Comparison of ENCODE assay signal across 8 mouse cellular contexts in the genomic region with DNA sequence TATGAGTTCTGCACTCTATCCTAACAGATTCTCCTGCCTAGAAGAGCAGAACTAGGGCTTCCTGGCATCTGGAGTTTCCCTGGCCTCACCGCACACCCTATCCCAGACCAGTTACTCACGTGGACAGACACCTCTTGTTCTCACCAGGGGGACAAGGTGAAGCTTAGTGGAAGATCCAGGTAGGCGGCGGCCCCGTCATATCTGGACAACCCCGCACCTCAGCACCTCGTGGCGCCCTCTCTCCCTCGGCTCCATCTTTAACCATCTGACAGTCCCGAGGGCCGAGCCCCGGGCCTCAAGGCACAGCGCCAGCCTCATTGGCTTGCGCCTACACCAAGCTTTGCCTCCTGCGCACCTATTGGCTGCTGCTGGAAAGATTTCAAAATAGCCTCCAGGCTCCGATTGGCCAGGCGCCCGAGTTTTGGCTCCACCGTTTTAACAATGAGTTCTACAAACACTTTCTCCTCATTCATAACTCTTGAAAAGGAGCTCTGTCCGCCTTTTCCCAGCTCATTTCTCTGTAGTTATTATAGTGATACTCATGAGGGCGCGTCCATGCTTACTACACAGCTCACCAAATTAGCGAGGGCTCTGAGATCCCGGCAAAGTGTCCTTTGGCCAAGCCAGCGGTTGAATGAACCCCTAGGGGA. TPM values are rescaled to one million over a fixed set of nuclear protein-coding genes. Genes with fewer than 3 reads are reported as not detected.
A peak's percentile ranks its signal among the peaks of the same experiment; 100 is the strongest.
DNase-seq lines count a peak whose midpoint lies in the region; ATAC-seq and TF ChIP-seq lines count a peak whose summit lies in the region.

2610318N02Rik (minus strand) TSS at position 297 of the 650 bp plus-strand sequence.

- peak within 1 kb of the TSS; percentile 78 for H3K4me2 ChIP-seq in embryonic facial prominence, embryonic 13.5 days
- peak within 1 kb of the TSS; percentile 87 for H3K4me2 ChIP-seq in heart, embryonic 12.5 days
- peak within 1 kb of the TSS; percentile 81 for H3K4me2 ChIP-seq in kidney, embryonic 15.5 days
- H3K4me2 ChIP-seq in liver, embryonic 12.5 days = peak within 1 kb of the TSS; percentile 83
- peak within 1 kb of the TSS; percentile 83 for H3K4me2 ChIP-seq in myocyte (ENCODE audit: low read depth)

- H3K36me3 ChIP-seq in C2C12 (ENCODE audit: control insufficient read depth, insufficient read depth) (peaks cover 23% of the 10 kb centered on the region), myocyte (ENCODE audit: control insufficient read depth, insufficient read depth) (no peaks in the 10 kb centered on the region)
- peaks cover 31% of the 10 kb centered on the region for H3K36me3 ChIP-seq in embryonic facial prominence, embryonic 13.5 days
- peaks cover 29% of the 10 kb centered on the region for H3K36me3 ChIP-seq in heart, embryonic 12.5 days
- peaks cover 31% of the 10 kb centered on the region for H3K36me3 ChIP-seq in kidney, embryonic 15.5 days
- peaks cover 40% of the 10 kb centered on the region for H3K36me3 ChIP-seq in liver, embryonic 12.5 days
- no peaks in the 10 kb centered on the region for H3K36me3 ChIP-seq in splenic B cell, adult 2 months (ENCODE audit: control insufficient read depth, insufficient read depth, low read length, poor library complexity, severe bottlenecking)

- DNase-seq in adrenal gland, postnatal 36 days = peak; percentile 88
- DNase-seq in splenic B cell, adult 2 months (ENCODE audit: low read depth, low spot score) = peak; percentile 78

- peaks cover 21% of the 10 kb centered on the region for H3K79me2 ChIP-seq in C2C12 (ENCODE audit: control insufficient read depth, insufficient read depth)
- H3K79me2 ChIP-seq in myocyte (ENCODE audit: control insufficient read depth, insufficient read depth) = no peaks in the 10 kb centered on the region

- peak within 1 kb of the TSS; percentile 95 for H3ac ChIP-seq in C2C12 (ENCODE audit: control insufficient read depth, insufficient read length, low read depth)
- H3ac ChIP-seq in myocyte (ENCODE audit: control insufficient read depth, insufficient read length) = no peak within 1 kb of the TSS

- WGBS in embryonic facial prominence, embryonic 13.5 days = 0% methylated on average over 25 of the region's 25 CpGs
- WGBS in heart, embryonic 12.5 days = under 1% methylated on average over 25 of the region's 25 CpGs
- WGBS in kidney, embryonic 15.5 days = under 1% methylated on average over 25 of the region's 25 CpGs
- under 1% methylated on average over 25 of the region's 25 CpGs for whole genome bisulfite sequencing in liver, embryonic 12.5 days (ENCODE audit: insufficient replicate concordance)

- peak within 1 kb of the TSS; percentile 73 for H3K27ac ChIP-seq in embryonic facial prominence, embryonic 13.5 days
- H3K27ac ChIP-seq in heart, embryonic 12.5 days (ENCODE audit: poor library complexity, severe bottlenecking) = peak within 1 kb of the TSS; percentile 49
- peak within 1 kb of the TSS; percentile 86 for H3K27ac ChIP-seq in kidney, embryonic 15.5 days
- peak within 1 kb of the TSS; percentile 78 for H3K27ac ChIP-seq in liver, embryonic 12.5 days

- H3K79me3 ChIP-seq in C2C12 (ENCODE audit: low read depth) = peaks cover 3% of the 10 kb centered on the region

- H3K9me3 ChIP-seq in embryonic facial prominence, embryonic 13.5 days = no peaks in the 10 kb centered on the region
- H3K9me3 ChIP-seq in heart, embryonic 12.5 days (replicated peaks) = no peaks in the 10 kb centered on the region
- H3K9me3 ChIP-seq in kidney, embryonic 15.5 days (replicated peaks) = no peaks in the 10 kb centered on the region
- no peaks in the 10 kb centered on the region for H3K9me3 ChIP-seq in liver, embryonic 12.5 days (replicated peaks)

- no peaks in the 10 kb centered on the region for H3K27me3 ChIP-seq in C2C12 (ENCODE audit: control insufficient read depth, insufficient read depth, insufficient read length)
- no peaks in the 10 kb centered on the region for H3K27me3 ChIP-seq in embryonic facial prominence, embryonic 13.5 days
- H3K27me3 ChIP-seq in heart, embryonic 12.5 days (replicated peaks) = no peaks in the 10 kb centered on the region
- no peaks in the 10 kb centered on the region for H3K27me3 ChIP-seq in kidney, embryonic 15.5 days
- no peaks in the 10 kb centered on the region for H3K27me3 ChIP-seq in liver, embryonic 12.5 days (replicated peaks)
- H3K27me3 ChIP-seq in myocyte (ENCODE audit: control insufficient read depth, insufficient read depth, insufficient read length) = no peaks in the 10 kb centered on the region
- no peaks in the 10 kb centered on the region for H3K27me3 ChIP-seq in splenic B cell, adult 2 months (ENCODE audit: control insufficient read depth, insufficient read depth, low read length, poor library complexity, severe bottlenecking)

- peak within 1 kb of the TSS; percentile 42 for H3K4me3 ChIP-seq in C2C12 (ENCODE audit: insufficient read depth, poor library complexity, severe bottlenecking)
- peak within 1 kb of the TSS; percentile 56 for H3K4me3 ChIP-seq in embryonic facial prominence, embryonic 13.5 days
- peak within 1 kb of the TSS; percentile 64 for H3K4me3 ChIP-seq in heart, embryonic 12.5 days
- H3K4me3 ChIP-seq in kidney, embryonic 15.5 days (replicated peaks) = peak within 1 kb of the TSS; percentile 61
- H3K4me3 ChIP-seq in liver, embryonic 12.5 days = peak within 1 kb of the TSS; percentile 63
- H3K4me3 ChIP-seq in myocyte = peak within 1 kb of the TSS; percentile 56

- peak; percentile 81 for ATAC-seq in embryonic facial prominence, embryonic 13.5 days (ENCODE audit: insufficient number of reproducible peaks, insufficient read depth, low FRiP score, low TSS enrichment, low read depth)
- ATAC-seq in heart, embryonic 12.5 days (ENCODE audit: insufficient number of reproducible peaks, low FRiP score) = peak; percentile 95
- peak; percentile 94 for ATAC-seq in kidney, embryonic 15.5 days (replicated peaks; ENCODE audit: low FRiP score)
- ATAC-seq in liver, embryonic 12.5 days = peak; percentile 97

- no peak for TF ChIP-seq CTCF in C2C12 (IDR thresholded peaks at IDR 0.05; ENCODE audit: control insufficient read depth, insufficient read depth, insufficient read length)

- peak within 1 kb of the TSS; percentile 78 for H3K9ac ChIP-seq in embryonic facial prominence, embryonic 13.5 days
- peak within 1 kb of the TSS; percentile 76 for H3K9ac ChIP-seq in heart, embryonic 12.5 days
- peak within 1 kb of the TSS; percentile 64 for H3K9ac ChIP-seq in kidney, embryonic 15.5 days
- H3K9ac ChIP-seq in liver, embryonic 12.5 days = peak within 1 kb of the TSS; percentile 66

- peaks cover 39% of the 10 kb centered on the region for H3K4me1 ChIP-seq in embryonic facial prominence, embryonic 13.5 days
- peaks cover 20% of the 10 kb centered on the region for H3K4me1 ChIP-seq in heart, embryonic 12.5 days (replicated peaks)
- peaks cover 35% of the 10 kb centered on the region for H3K4me1 ChIP-seq in kidney, embryonic 15.5 days
- peaks cover 25% of the 10 kb centered on the region for H3K4me1 ChIP-seq in liver, embryonic 12.5 days

- peak; percentile 78 for TF ChIP-seq POLR2A in myocyte (IDR thresholded peaks at IDR 0.05; ENCODE audit: insufficient read length, low read depth)

TF ChIP-seq in C2C12, 6 proteins besides CTCF, POLR2A, EP300 and RAD21:
- TF ChIP-seq MYOD1 (IDR thresholded peaks at IDR 0.05; ENCODE audit: control insufficient read depth, insufficient read length, low read depth) (no peak), MYOG (IDR thresholded peaks at IDR 0.05; ENCODE audit: control insufficient read depth, extremely low read depth, insufficient read length) (no peak), CEBPB (IDR thresholded peaks at IDR 0.05; ENCODE audit: low read depth) (peak; percentile 48), USF1 (IDR thresholded peaks at IDR 0.05; ENCODE audit: low read depth) (no peak), MAX (IDR thresholded peaks at IDR 0.05) (peak; percentile 60), FOSL1 (IDR thresholded peaks at IDR 0.05; ENCODE audit: insufficient read depth, low read length, poor library complexity, severe bottlenecking) (no peak)

TF ChIP-seq in myocyte, 11 proteins besides CTCF, POLR2A, EP300 and RAD21:
- TF ChIP-seq CEBPB (IDR thresholded peaks at IDR 0.05; ENCODE audit: insufficient read depth, poor library complexity, severe bottlenecking) (no peak), POLR2AphosphoS2 (IDR thresholded peaks at IDR 0.05; ENCODE audit: insufficient read length, low read depth) (peak; percentile 85), TCF12 (IDR thresholded peaks at IDR 0.05; ENCODE audit: insufficient read depth, poor library complexity, severe bottlenecking) (no peak), SRF (IDR thresholded peaks at IDR 0.05; ENCODE audit: control insufficient read depth, insufficient read length, low read depth) (no peak), MYOG (IDR thresholded peaks at IDR 0.05; ENCODE audit: control insufficient read depth in 1 of 3, insufficient read depth in 1 of 3, insufficient read length in 2 of 3, low read depth in 2 of 3) (no peak), MAX (IDR thresholded peaks at IDR 0.05; ENCODE audit: low read depth) (peak; percentile 29), MYOD1 (IDR thresholded peaks at IDR 0.05; ENCODE audit: control insufficient read depth in 1 of 3, insufficient read length in 2 of 3, low read depth in 2 of 3) (no peak), REST (IDR thresholded peaks at IDR 0.05; ENCODE audit: insufficient read depth, insufficient read length) (no peak), E2F4 (IDR thresholded peaks at IDR 0.05; ENCODE audit: insufficient read depth) (peak; percentile 42), USF1 (IDR thresholded peaks at IDR 0.05; ENCODE audit: low read depth) (no peak)

RNA-seq across cellular contexts. Expression of gene 2610318N02Rik, which starts in this region (rescaled TPM):
- polyA plus RNA-seq in C2C12 (2012; fragmentation: generic; extraction: Trizol) (25.4 TPM), myocyte (2012; fragmentation: generic; extraction: Trizol) (13.5 TPM)
- 1 to 10 TPM in 1 of 2 experiments, under 1 TPM in 1; 0.66 to 1.7 TPM for total RNA-seq in adrenal gland, postnatal 36 days (2021)
- polyA plus RNA-seq in embryonic facial prominence, embryonic 13.5 days (2015; fragmentation: Nextera tagmentation; extraction: Ambion mirVana) = 42.8 and 54.8 TPM in 2 replicates
- polyA plus RNA-seq in heart, embryonic 12.5 days (2016; fragmentation: Nextera tagmentation; extraction: Ambion mirVana) = 28.1 and 31.4 TPM in 2 replicates
- 57.0 and 57.7 TPM in 2 replicates for polyA plus RNA-seq in kidney, embryonic 15.5 days (2015; fragmentation: Nextera tagmentation; extraction: Ambion mirVana)
- 31.9 and 33.4 TPM in 2 replicates for polyA plus RNA-seq in liver, embryonic 12.5 days (2016; fragmentation: Nextera tagmentation; extraction: Ambion mirVana)

Comparison
In these comparisons a context has a peak if more than half of its experiments do, and no peak if none do; other contexts are left out.
1. Peak in every context shown above with its lines: DNase-seq, ATAC-seq, H3K4me3 ChIP-seq and H3K27ac ChIP-seq.